Mouse (Mus musculus) T-cell, adult 2 months (primary cell): ENCODE results near the gene Ppp1r1a.

Source experiments
- DNase-seq: peaks from one replicate; pipeline ENCODE4 v3.0.0; 2022; ENCODE audit warnings: low spot score

Gene Ppp1r1a

DNA sequence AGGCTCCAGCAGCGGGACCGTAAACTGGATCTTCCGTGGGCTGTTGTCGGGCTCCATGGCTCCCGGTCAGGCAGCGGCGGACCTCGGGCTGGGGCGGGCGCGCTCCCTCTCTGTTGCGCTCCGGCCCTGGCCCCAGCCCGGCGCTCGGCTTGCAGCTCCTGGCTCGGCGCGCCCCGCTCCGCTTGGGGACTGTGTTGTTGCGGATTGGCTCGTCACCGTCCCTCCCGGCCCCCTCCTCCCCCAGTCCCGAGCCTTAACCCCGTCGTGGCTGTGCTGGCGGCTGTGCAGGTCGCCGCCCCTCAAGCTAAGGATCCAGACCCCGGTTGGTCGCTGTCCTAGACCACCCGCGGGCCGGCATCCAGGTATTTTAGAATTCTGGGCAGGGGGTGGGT, at the start of gene Ppp1r1a:
TSS of gene Ppp1r1a (minus strand) at position 182 of the 392 bp plus-strand sequence.
- no peak for DNase-seq

DNA sequence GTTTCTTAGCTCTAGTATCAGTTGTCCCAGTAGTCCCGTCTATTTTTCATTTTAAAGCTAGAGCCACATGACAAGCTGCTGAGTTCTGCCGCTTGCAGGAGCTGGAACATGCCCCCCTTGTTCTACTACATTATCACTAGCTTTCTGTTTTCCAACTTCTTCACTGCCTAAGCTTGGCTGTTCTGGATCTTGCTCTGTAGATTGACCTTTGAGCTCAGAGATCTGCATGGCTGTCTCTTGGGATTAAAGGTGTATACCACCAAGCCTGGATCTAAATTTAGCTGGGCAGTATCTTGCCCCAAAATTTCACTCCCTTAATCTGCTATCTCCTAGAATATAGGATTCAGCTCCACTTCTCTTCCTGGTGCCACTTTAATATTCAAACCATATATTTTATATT, 48.1 kb upstream of the Ppp1r1a start:
- no peak for DNase-seq

GRCm38 (mm10) chr15:103564981-103565380, 27.2 kb upstream of the Ppp1r1a start, which contains the start of gene Glycam1:
Glycam1 (minus strand) TSS chr15:103565081.
- no peak for DNase-seq

DNA sequence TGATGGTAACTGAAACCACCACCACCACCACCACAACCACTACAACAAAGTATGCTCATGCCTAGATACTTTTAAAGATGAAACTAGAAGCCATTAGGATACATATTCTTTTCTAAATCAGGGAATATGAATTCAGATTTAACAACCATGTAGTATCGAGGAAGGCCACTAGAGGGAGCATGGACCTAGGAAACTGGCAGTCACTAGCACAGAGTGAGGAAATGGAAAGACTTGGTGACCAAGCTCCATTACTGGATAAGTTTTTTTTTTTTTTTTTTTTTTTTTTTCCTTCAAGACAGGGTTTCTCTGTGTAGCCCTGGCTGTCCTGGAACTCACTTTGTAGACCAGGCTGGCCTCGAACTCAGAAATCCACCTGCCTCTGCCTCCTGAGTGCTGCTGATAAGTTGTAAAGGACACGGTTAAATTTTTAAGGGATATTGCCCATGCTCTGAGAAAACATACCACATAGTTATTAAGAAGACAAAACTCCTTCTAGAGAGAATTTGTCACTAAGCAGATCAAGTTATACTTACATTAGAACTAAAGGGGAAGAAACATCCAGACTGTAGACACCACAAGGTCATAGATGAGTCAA, 14.4 kb upstream of the Ppp1r1a start:
- DNase-seq, result no peak

DNA sequence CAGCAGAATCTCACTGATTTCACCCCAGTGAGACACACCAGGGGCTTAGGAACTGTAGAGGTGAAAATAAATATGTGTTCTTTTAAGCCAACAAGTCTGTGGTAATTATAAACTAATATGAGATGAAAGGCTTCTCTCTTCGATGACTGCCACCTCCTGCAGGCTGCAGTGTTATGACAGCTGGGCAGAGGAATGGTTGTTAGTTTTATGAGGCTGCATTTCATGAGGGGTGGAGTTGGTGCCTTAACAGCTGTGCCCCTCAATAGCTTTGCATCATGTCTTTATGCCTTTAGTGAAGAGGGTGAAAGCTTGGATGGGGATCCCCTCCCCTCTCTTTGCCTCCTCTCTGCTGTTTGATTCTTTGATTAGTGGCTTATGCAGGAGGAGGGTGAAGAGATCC, 13.2 kb upstream of the Ppp1r1a start:
- no peak for DNase-seq

- no peak for DNase-seq
Observed at GRCm38 (mm10) chr15:103549475-103549874, 11.7 kb upstream of the Ppp1r1a start.

- DNase-seq, result no peak
Observed at GRCm38 (mm10) chr15:103547983-103548382, 10.2 kb upstream of the Ppp1r1a start.

- DNase-seq, result no peak
Observed at GRCm38 (mm10) chr15:103542526-103542925, 4.7 kb upstream of the Ppp1r1a start.

DNA sequence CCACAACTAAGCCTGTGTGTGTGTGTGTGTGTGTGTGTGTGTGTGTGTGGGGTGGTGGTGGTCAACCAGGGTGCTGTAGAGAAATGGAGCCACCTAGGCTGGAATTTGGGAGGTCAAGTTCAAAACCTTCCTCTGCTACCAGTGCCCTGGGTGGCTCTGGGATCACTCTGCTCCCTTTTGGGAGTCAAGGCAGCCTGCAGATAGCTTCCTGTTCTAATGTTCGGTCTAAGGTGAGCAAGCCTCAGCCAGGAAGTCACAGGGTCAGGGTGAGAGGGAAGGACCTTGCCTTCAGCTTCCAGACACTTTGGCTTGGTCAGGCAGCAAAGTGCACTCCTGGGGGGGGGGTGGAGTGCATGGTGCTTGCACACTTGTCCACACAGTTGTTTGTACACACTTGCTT, 2.8 kb upstream of the Ppp1r1a start:
- no peak for DNase-seq

DNA sequence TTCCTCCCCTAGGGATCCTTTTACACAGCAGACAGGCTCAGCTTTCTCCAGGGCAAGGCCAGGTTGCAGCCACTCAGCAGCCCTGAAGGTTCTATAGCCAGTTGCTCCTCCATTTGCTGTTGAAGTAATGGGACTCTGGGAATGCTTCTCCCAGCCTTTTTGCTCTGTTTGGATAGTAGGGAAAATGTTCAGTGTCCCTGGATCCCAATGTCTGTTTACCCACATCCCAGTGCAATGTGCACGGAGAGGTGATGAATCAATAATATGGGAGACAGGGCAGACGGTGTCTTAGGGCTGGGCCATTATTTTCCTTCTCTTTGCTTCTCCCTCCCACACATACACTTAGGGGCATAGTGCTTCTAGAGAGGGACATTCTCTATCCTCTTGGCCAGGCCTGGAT, 1.5 kb upstream of the Ppp1r1a start:
- DNase-seq, result no peak

- no peak for DNase-seq
Observed at GRCm38 (mm10) chr15:103537011-103537821, 587 bp downstream of the Ppp1r1a start.

DNA sequence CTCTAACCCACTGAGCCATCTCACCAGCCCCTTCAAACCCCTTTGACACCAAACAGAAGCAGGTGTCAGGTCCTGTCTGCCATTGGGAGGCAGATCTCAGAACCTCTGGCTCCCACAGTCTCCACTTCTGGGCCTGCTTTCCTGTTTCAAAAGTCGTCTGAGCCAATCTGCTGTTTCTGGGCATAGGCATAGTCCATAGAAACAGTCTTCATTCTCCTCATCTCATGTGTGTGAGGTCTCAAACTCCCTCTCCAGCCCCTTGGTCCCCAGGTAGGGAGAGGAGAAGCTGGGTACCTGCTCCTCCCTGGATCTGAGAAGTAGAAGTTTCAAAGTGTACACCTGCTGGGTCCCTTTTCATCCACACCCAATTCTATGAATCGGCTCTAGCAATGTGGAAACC, 1.3 kb downstream of the Ppp1r1a start:
- no peak for DNase-seq

DNA sequence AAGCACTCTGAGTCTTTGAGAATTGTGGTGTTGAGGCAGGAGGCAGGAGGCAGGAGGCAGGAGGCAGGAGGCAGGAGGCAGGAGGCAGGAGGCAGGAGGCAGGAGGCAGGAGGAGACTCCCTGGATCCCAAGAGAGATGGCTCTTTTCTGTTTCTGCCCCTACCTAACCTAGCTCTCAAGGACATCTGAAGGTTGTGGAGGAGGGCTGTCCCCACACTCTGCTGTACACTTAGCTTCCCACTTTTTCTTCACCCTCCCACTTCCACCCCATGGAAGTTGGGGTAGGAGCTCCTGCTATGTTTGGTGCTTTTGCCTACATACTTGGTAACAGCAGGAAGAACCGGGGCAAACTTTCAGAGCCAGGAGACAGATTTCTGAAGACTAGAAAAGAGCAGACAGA, 2.0 kb downstream of the Ppp1r1a start:
- no peak for DNase-seq

- DNase-seq, result no peak
Observed at GRCm38 (mm10) chr15:103535030-103535429, 2.8 kb downstream of the Ppp1r1a start.

- no peak for DNase-seq
Observed at GRCm38 (mm10) chr15:103534054-103534620, 3.7 kb downstream of the Ppp1r1a start.

GRCm38 (mm10) chr15:103530372-103530771, 7.4 kb downstream of the Ppp1r1a start:
- DNase-seq, result peak; percentile 26

DNA sequence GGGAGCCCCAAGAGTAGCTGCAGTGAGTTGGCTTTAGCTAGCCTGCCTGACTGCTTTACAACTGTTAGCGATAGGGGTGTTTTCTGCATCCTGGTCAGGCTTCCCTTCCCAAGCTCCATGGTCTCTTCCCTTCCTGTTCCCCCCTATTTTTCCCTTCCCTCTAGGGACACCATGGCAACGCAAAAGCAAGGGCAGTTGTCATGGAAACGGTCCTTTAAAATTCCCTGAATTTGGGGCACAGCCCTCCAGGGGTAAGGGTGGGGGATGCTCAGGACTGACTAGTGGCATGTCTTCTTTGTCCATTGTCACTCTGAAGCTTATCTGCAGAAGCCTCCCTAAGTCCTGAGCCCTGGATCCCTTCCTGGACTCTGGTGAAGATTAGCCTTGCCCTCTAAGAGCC, 14.6 kb downstream of the Ppp1r1a start:
- DNase-seq, result no peak

DNA sequence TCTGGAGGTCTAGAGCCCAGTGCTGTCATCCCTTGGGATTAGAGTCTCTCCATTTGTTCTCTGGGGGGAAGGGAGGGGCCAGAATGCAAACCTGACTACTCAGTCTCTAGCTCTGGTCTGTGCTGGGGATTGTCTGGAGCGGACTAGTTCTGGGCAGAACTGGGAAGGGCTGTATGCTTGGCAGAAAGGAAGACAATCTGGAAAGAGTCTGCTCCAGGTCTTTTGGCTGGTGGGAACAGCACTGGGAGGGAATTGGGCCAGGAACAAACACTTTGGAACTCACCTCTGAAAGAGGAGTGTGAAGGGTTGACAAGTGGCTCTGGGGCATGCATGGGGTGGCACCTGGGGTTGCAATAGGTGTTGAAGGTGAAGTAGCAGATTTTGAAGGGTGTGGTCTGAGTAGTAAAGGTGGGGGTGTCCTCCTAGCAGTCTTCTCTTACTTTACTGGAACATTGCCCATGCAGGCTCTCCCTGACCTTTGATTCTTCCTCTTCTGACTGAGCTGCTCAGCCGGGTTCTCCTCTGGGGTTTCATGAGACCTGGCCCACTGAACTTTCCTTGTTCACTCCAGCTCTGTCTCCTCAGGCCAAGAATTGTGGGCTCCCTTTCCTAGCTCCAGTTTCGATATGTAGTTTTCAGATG, 15.2 kb downstream of the Ppp1r1a start:
- DNase-seq, result no peak

- DNase-seq, result no peak
Observed at GRCm38 (mm10) chr15:103519386-103520378, 18.1 kb downstream of the Ppp1r1a start.

DNA sequence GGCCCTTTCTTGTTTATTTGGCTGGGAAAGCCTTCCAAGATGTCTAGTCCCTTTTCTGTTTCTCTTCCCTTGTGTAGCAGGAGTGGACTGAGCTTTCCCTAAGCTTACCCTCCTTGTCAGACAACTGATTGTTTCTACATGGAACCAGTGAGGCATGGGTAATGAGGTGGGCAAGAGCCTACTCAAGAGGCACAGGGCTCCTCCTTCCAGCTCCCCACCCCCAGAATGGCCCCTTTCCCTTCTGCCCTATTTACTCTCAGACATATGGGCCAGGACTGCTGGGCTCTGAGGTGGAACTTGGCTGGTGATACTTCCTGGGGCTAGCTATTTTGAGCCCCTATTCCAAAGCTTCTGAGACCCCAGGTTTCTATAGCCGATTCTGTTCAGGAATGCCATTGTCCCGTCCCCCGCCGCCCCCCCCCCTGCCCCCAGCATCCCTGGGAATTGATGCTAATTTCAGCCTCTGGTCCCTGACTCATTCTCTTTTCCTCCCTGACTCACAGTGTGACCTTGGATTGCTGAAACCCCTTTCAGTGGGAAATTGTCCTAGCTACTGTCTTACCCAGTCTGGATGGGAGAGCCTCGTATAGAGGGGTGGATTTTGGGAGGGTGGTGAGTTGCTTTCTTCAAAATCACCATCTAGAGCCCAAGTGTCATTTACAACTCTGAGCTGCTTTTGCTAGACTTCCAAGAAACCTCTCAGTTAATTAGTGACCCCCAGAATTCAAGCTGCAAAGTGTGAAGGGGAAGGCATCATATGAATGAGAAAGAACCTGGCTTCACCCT, 19.0 kb downstream of the Ppp1r1a start:
- DNase-seq, result no peak

- DNase-seq, result no peak
Observed at GRCm38 (mm10) chr15:103514914-103515313, 22.9 kb downstream of the Ppp1r1a start.
